Mouse (Mus musculus) midbrain, embryonic 13.5 days (tissue): ENCODE results near the gene Sp6. TPM values are rescaled to one million over a fixed set of nuclear protein-coding genes. Genes with fewer than 3 reads are reported as not detected.

Source experiments
- ATAC-seq: fragments of 200-750 bp; cut with Nextera tagmentation; 2 replicates; pipeline ENCODE4 v1.8.0; 2017; ENCODE audit warnings: mild to moderate bottlenecking, moderate TSS enrichment, moderate library complexity
- H3K27ac ChIP-seq: fragments of 300-500 bp; sonication (generic); 2 replicates; pipeline ENCODE4 v1.5.1; 2015; ENCODE audit warnings: inconsistent platforms, mild to moderate bottlenecking, moderate library complexity
- H3K27me3 ChIP-seq: fragments of 300-500 bp; sonication (generic); 2 replicates; pipeline ENCODE4 v1.6.1; 2015; ENCODE audit warnings: mild to moderate bottlenecking, inconsistent platforms
- H3K36me3 ChIP-seq: fragments of 300-500 bp; sonication (generic); 2 replicates; pipeline ENCODE4 v1.6.1; 2015; ENCODE audit warnings: mild to moderate bottlenecking, inconsistent platforms
- H3K4me1 ChIP-seq: fragments of 300-500 bp; sonication (generic); replicated peaks from 2 replicates; pipeline ENCODE4 v1.6.1; 2015; ENCODE audit warnings: inconsistent platforms
- H3K4me2 ChIP-seq: fragments of 300-500 bp; sonication (generic); replicated peaks from 2 replicates; pipeline ENCODE4 v1.6.1; 2015; ENCODE audit warnings: moderate library complexity, mild to moderate bottlenecking, inconsistent platforms
- H3K4me3 ChIP-seq: fragments of 300-500 bp; sonication (generic); replicated peaks from 2 replicates; pipeline ENCODE4 v1.5.1; 2015; ENCODE audit warnings: mild to moderate bottlenecking, inconsistent platforms
- H3K9ac ChIP-seq: fragments of 300-500 bp; sonication (generic); replicated peaks from 2 replicates; pipeline ENCODE4 v1.6.1; 2015; ENCODE audit warnings: mild to moderate bottlenecking, inconsistent platforms
- H3K9me3 ChIP-seq: fragments of 300-500 bp; sonication (generic); 2 replicates; pipeline ENCODE4 v1.6.1; 2016; ENCODE audit warnings: mild to moderate bottlenecking, inconsistent platforms
- WGBS: fragments of 180-500 bp; shearing (Covaris S2); methylation state at CpG from one replicate; pipeline ENCODE4 v1.1.7; 2015; 5-methylcytosine and 5-hydroxymethylcytosine counted together
- polyA plus RNA-seq: library from polyadenylated mRNA; unstranded; fragments of >200 nt; fragmentation: Nextera tagmentation; extraction: Ambion mirVana; gene quantifications from 2 replicates; pipeline ENCODE4 v1.2.1, GENCODE M21; 2015

Gene Sp6
- polyA plus RNA-seq = 0.07 and 0.13 TPM in 2 replicates

GRCm38 (mm10) chr11:97013121-97013670 is at the start of gene Sp6:
Gene Sp6 (plus strand): TSS chr11:97013394.
- H3K27me3 ChIP-seq = peaks cover 74% of the 10 kb centered on the region
- 26% methylated on average over 7 of the region's 8 CpGs for WGBS

DNA sequence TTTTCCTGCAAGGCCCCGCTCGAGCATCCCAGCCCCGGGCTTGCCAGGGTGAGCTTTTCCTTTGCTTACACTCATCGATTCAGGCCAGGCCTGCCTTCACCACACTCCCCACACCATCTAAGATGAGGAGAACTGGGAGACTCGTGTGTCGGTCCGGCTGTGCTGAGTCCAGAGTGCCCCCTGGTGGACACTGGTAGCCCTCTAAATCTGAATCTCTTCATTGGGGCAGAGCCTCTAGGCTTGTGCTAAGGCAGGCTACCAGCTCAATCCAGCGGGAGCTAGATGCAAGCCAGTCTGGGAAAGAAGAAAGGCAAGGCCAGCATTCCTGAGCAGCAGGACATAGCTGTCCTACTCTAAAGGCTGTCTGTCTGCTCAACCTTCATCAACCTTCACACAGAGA is 49.6 kb upstream of the Sp6 start:
- Histone ChIP-seq H3K4me3 (no peak overlapping the region), H3K27ac (no peak overlapping the region), H3K36me3 (peaks cover 45% of the 10 kb centered on the region), H3K4me1 (no peaks in the 10 kb centered on the region), H3K9me3 (no peaks in the 10 kb centered on the region), H3K9ac (no peak overlapping the region), H3K4me2 (no peak overlapping the region), H3K27me3 (no peaks in the 10 kb centered on the region)
- 17% methylated on average over 8 of the region's 8 CpGs for WGBS
- peak; percentile 70 for ATAC-seq

More at GRCm38 (mm10) chr11:97013121-97013670, at the start of gene Sp6:
- Histone ChIP-seq H3K36me3 (no peaks in the 10 kb centered on the region), H3K9ac (no peak within 1 kb of the TSS), H3K4me1 (peaks cover under 1% of the 10 kb centered on the region; the same call in 1 of the 2 replicates), H3K4me3 (no peak within 1 kb of the TSS), H3K9me3 (no peaks in the 10 kb centered on the region), H3K4me2 (no peak within 1 kb of the TSS), H3K27ac (no peak within 1 kb of the TSS)
- ATAC-seq = no peak

GRCm38 (mm10) chr11:96966172-96966571 is 47.0 kb upstream of the Sp6 start:
- Histone ChIP-seq H3K4me1 (peaks cover 15% of the 10 kb centered on the region), H3K4me2 (no peak overlapping the region), H3K9ac (no peak overlapping the region), H3K36me3 (peaks cover 20% of the 10 kb centered on the region), H3K27me3 (no peaks in the 10 kb centered on the region), H3K9me3 (no peaks in the 10 kb centered on the region), H3K4me3 (no peak overlapping the region), H3K27ac (no peak overlapping the region)
- ATAC-seq = no peak
- WGBS = 93% methylated on average over 3 of the region's 3 CpGs

DNA sequence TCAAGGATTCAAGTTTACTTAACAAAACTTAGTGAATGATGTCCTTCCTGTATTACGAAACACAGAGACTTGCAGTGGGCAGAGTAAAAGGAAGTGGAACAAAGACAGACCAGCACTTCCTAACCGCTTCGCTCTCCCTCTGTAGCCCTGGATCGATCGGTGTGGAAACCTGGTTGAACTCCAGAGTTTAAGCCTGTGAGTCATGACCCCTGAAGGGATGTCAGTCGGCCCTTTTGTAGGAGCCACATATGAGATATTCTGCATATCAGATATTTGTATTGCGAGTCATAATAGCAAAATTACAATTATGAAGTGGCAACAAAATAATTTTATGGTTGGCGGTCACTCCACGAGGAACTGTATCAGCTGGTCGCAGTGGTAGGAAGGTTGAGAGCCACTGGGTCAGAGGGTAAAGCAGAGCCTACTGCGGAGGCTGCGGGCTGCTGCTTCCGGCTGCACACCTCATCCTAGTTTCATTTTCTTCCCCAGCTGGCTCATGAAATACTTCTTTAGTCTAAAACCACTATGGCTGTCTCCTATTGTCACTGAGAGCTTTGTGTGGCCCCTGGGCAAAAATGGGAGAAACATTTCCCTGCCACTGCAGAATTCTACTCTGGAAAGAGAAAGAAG is 46.2 kb upstream of the Sp6 start:
- peaks cover 15% of the 10 kb centered on the region for H3K4me1 ChIP-seq
- no peak overlapping the region for H3K9ac ChIP-seq
- no peaks in the 10 kb centered on the region for H3K27me3 ChIP-seq
- no peak overlapping the region for H3K27ac ChIP-seq
- peaks cover 11% of the 10 kb centered on the region for H3K36me3 ChIP-seq
- H3K9me3 ChIP-seq = no peaks in the 10 kb centered on the region
- H3K4me2 ChIP-seq = no peak overlapping the region
- no peak overlapping the region for H3K4me3 ChIP-seq
- 88% methylated on average over 13 of the region's 13 CpGs for WGBS
- no peak for ATAC-seq

DNA sequence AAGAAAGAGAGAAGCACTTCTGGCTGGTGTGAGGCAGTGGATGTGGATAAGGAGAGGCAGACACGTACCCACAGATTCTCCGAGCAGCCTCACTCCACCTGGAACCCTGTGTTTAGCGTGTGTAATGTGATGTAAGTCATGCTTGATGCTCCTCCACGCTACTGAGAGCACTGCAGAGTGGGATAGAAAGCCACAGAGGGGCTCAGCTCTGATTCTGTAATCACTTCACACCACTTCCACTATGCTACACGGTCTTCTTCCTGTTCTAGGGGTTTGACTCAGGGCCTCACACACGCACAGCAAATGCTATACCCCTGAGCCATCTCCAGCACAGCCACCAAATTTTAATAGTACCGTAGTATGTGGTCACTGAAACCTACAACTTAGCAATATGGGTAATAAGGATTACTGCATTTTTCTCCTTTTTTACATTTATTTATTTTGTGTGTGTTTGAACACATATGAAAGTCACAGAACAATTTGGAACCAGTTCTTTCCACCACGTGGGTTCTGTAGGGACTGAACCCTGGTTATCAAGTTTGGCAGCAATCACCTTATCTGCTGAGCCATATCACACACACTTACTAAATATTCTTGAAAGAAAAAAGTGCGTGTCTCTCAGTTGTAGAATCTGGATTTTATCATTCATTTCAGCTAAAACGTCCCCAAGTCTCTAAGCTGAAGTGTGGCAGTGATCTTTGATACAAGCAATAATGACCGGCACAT is 45.5 kb upstream of the Sp6 start:
- H3K27ac ChIP-seq = no peak overlapping the region
- WGBS = 92% methylated on average over 11 of the region's 11 CpGs
- H3K4me1 ChIP-seq = peaks cover 20% of the 10 kb centered on the region
- H3K27me3 ChIP-seq = no peaks in the 10 kb centered on the region
- H3K4me3 ChIP-seq = no peak overlapping the region
- ATAC-seq = no peak
- no peak overlapping the region for H3K9ac ChIP-seq
- no peaks in the 10 kb centered on the region for H3K9me3 ChIP-seq
- no peak overlapping the region for H3K4me2 ChIP-seq
- H3K36me3 ChIP-seq = peaks cover 4% of the 10 kb centered on the region

DNA sequence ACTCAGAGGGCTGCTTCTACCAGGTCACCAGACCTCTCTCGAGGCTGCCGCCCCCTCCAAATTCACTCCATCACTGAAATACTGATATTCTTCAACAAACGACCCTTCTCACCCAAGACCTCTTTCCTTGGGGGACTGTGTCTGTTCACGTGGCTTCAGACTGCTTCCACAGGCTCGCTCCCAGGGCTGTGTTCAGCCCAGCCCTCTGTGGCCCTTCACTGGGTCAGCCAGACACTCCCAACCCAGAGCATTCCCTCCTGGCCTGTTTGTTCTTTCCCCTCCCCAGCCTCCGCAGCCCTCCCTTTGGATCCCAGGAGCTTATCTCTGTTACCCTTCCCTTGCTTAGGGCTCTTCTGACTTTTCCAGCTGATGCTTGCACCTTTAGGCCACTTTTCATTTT is 44.7 kb upstream of the Sp6 start:
- H3K4me1 ChIP-seq = peaks cover 27% of the 10 kb centered on the region
- no peak overlapping the region for H3K4me3 ChIP-seq
- H3K36me3 ChIP-seq = no peaks in the 10 kb centered on the region
- WGBS = 74% methylated on average over 6 of the region's 6 CpGs
- H3K27ac ChIP-seq = no peak overlapping the region
- H3K4me2 ChIP-seq = no peak overlapping the region
- H3K9me3 ChIP-seq = no peaks in the 10 kb centered on the region
- no peaks in the 10 kb centered on the region for H3K27me3 ChIP-seq
- no peak for ATAC-seq
- H3K9ac ChIP-seq = no peak overlapping the region

DNA sequence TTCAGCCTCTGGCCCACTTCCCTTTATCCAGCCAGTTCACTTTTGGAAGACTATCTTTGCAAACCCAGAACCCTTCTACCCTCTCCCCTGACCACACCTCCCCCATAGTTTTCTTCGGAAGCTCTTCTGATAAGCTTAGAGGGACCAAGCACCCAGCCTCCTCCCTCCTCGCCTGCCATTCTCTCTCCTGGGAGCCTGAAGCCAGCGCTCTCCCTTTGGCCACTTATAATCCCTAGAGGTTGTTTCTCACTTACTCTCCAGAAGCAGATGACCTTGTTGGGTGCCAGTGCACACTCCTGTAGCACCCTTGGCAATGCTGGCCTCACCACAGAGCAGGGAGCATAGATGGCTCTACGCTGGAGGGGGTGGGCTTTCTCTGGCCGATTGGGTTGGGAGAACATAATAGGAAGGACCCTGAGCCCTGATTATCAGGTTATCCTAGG is 43.9 kb upstream of the Sp6 start:
- no peak overlapping the region for H3K4me2 ChIP-seq

GRCm38 (mm10) chr11:96969746-96970145 is 43.4 kb upstream of the Sp6 start:
- H3K36me3 ChIP-seq = no peaks in the 10 kb centered on the region

More for the DNA sequence above, 43.9 kb upstream of the Sp6 start:
- Histone ChIP-seq H3K9me3 (no peaks in the 10 kb centered on the region), H3K4me1 (peaks cover 35% of the 10 kb centered on the region), H3K36me3 (no peaks in the 10 kb centered on the region), H3K27me3 (no peaks in the 10 kb centered on the region), H3K4me3 (no peak overlapping the region), H3K9ac (no peak overlapping the region), H3K27ac (no peak overlapping the region)
- ATAC-seq = no peak
- WGBS = 77% methylated on average over 5 of the region's 5 CpGs

DNA sequence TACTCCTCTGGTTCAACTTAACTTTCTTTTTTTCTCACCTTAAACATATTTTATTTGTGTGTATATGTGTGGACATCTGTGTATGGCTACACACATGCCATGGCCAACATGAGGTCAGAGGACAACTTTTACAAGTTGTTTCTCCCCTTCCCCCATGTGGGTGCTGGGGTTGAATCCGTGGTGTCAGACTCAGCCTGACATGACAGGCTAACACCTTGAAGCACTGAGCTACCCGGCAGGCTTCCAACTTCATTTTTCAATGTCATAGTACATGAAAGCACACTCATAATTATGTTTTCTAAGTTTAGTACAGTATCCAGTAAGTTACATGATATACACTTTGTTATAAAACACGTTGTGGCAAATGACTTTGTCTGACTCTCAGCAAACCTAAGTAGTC is 42.9 kb upstream of the Sp6 start:
- no peak overlapping the region for H3K4me3 ChIP-seq
- H3K27ac ChIP-seq = no peak overlapping the region
- peaks cover 42% of the 10 kb centered on the region for H3K4me1 ChIP-seq
- WGBS = 88% methylated on average over 3 of the region's 3 CpGs
- H3K9ac ChIP-seq = no peak overlapping the region
- no peaks in the 10 kb centered on the region for H3K36me3 ChIP-seq
- no peak for ATAC-seq
- H3K27me3 ChIP-seq = no peaks in the 10 kb centered on the region
- no peaks in the 10 kb centered on the region for H3K9me3 ChIP-seq
- no peak overlapping the region for H3K4me2 ChIP-seq

More at GRCm38 (mm10) chr11:96969746-96970145, 43.4 kb upstream of the Sp6 start:
- WGBS = 93% methylated on average over 1 of the region's 1 CpGs
- no peak for ATAC-seq
- H3K4me3 ChIP-seq = no peak overlapping the region
- no peak overlapping the region for H3K9ac ChIP-seq
- H3K27ac ChIP-seq = no peak overlapping the region
- H3K4me1 ChIP-seq = peaks cover 39% of the 10 kb centered on the region
- no peak overlapping the region for H3K4me2 ChIP-seq
- no peaks in the 10 kb centered on the region for H3K27me3 ChIP-seq
- H3K9me3 ChIP-seq = no peaks in the 10 kb centered on the region

GRCm38 (mm10) chr11:96972906-96973305 is 40.3 kb upstream of the Sp6 start:
- Histone ChIP-seq H3K4me2 (no peak overlapping the region), H3K9me3 (no peaks in the 10 kb centered on the region), H3K36me3 (no peaks in the 10 kb centered on the region), H3K9ac (0 out of 2 replicates have a peak overlapping the region, but pooled peaks have one; percentile 36), H3K4me3 (no peak overlapping the region), H3K27ac (peak overlapping the region; percentile 67), H3K4me1 (peaks cover 57% of the 10 kb centered on the region), H3K27me3 (no peaks in the 10 kb centered on the region)
- ATAC-seq = no peak
- 74% methylated on average over 5 of the region's 5 CpGs for WGBS

GRCm38 (mm10) chr11:96973426-96973964 is 39.7 kb upstream of the Sp6 start:
- H3K27ac ChIP-seq = peak overlapping the region; percentile 67
- no peak for ATAC-seq
- 0 out of 2 replicates have a peak overlapping the region, but pooled peaks have one; percentile 36 for H3K9ac ChIP-seq

DNA sequence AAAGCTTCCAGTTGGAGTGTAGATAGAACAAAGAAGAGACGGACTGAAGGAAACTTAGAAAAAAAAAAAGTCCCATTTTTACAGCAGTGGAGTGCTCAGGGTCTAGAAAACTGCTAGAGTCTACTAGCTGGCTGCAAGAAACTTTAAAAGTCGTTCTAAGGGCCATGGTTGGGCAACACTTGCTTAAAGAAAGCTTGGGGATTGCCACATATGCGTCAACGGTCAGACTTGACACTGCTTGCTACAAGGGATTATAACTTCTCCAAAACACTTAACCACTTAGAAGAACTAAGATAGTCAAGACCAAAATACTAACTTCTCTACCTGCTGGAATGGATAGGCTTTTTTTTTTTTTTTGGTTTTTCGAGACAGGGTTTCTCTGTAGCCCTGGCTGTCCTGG is 38.4 kb upstream of the Sp6 start:
- H3K36me3 ChIP-seq = no peaks in the 10 kb centered on the region
- H3K4me3 ChIP-seq = no peak overlapping the region
- no peaks in the 10 kb centered on the region for H3K27me3 ChIP-seq
- WGBS = 87% methylated on average over 5 of the region's 5 CpGs
- peaks cover 55% of the 10 kb centered on the region for H3K4me1 ChIP-seq
- no peaks in the 10 kb centered on the region for H3K9me3 ChIP-seq
- H3K9ac ChIP-seq = no peak overlapping the region
- no peak overlapping the region for H3K4me2 ChIP-seq
- H3K27ac ChIP-seq = no peak overlapping the region
- ATAC-seq = no peak

More at GRCm38 (mm10) chr11:96973426-96973964, 39.7 kb upstream of the Sp6 start:
- H3K4me3 ChIP-seq = no peak overlapping the region
- H3K9me3 ChIP-seq = no peaks in the 10 kb centered on the region
- H3K36me3 ChIP-seq = no peaks in the 10 kb centered on the region
- H3K27me3 ChIP-seq = no peaks in the 10 kb centered on the region
- WGBS = 87% methylated on average over 5 of the region's 5 CpGs
- H3K4me1 ChIP-seq = peaks cover 61% of the 10 kb centered on the region
- no peak overlapping the region for H3K4me2 ChIP-seq
